Mouse (Mus musculus) kidney, postnatal 25 days (tissue): ENCODE measurements around the gene Trim5.
"Not testable (repeated sequence)": the region's sequence is repeated elsewhere in the genome, so short reads cannot be mapped to it uniquely, and the experiment has no call there.

Source experiments
- DNase-seq, 2 experiments: peaks; one replicate each; pipeline ENCODE4 v3.0.0; 2021; ENCODE audit warnings: mixed read lengths in 2 of 2

The Trim5 gene

DNA sequence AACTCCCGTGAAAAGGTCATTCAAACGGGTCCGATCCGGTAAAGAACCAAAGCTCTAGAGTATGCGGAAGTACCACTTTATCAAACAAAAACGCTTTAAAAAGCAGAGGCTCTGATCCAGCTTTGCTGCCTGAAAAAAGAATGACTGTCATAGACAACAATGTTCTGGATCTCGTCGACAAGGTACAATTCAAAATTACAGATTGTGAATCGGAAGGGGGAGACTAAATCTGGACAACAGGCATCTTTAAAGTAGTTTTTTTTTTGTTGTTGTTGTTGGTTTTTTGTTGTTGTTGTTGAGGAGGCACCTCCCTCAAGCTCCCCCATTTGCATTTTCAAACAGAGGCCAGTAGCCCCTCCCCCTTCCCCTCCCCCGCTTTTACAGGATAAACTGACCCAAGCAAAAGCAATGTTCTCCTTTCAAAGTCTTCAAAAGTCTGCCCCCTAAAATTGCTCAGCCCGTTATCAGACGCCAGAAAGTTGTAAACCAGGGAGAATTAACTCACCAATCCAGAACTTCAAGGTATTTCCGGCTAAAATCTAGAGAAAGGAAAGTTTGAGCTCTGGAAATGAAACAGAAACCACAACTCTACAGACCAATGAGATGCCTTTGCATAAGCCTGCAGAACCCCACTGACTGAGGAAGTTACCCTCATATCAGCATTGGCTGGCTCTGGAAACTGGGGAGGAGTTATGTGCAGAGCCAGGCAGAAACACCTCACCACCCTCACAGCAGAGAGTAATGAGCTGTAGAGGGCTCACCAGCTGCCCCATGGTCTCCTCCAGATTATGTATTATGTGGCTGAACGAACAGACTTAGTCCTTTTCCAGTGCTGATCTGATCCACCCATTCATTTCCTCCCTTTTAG is at the start of gene Trim5:
Gene Trim5, minus strand, starts transcription at position 519 of the 868 bp plus-strand sequence.
- peak in 1 of 2 experiments; percentile 6 for DNase-seq

DNA sequence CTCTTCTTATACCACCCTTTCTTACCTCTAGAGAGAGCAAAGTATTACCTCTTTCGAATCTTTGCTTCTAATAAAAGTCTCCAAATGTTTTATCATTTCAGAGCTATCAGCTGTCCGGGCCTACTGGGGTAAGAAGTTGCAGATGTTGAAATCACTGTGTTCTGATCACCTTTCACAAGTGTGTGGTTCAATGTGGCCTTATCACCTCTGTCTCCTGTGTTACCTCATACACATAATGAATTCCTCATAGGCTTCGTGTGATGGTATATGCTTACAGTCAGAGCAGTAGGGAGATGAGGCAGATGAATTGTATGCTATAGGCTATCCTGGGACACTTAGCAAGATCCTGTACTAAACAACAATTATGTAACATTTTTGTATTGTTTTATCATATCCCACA is 47.7 kb upstream of the Trim5 start:
- DNase-seq: not testable (repeated sequence)

DNA sequence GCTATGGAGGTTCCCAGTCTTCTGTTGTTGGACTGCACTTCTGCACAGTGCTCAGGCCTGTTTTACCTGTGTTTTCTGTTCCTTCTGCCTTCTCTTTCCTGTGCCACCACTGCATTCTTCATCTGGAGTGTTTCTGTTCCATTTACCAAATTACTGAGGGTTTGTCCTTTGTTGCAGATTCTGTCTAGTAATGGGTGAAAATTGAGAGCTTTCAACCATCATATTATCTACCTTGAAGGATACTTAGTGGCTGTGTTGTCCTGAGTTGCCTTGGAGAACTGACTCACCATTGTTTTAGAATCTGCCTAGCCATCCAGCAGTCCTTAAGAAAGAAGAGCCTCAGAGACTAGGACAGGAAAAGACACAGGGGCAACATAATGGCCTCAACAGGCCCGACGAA is 41.3 kb upstream of the Trim5 start, which contains the start of gene Trim34b:
Gene Trim34b, plus strand, starts transcription at position 301 of the 400 bp plus-strand sequence.
- not testable (repeated sequence) for DNase-seq

DNA sequence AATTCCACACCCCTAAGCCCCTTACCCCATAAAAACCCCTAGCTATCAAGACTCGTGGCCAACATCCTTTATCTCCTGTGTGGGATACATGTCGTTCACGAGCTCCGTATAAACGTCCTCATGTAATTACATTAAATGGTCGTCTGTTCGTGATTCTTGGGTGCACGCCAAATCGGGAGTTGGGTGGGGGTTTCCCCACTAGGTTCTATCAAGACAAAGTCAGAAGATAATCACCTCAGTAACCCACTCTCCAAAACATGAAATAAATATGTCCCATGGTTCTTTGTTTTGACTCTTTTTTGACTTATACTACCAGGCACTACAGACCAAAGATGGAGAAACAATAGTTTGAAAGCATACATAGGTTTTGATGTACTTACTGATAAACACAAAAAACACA is 34.1 kb upstream of the Trim5 start:
- DNase-seq: no peak

DNA sequence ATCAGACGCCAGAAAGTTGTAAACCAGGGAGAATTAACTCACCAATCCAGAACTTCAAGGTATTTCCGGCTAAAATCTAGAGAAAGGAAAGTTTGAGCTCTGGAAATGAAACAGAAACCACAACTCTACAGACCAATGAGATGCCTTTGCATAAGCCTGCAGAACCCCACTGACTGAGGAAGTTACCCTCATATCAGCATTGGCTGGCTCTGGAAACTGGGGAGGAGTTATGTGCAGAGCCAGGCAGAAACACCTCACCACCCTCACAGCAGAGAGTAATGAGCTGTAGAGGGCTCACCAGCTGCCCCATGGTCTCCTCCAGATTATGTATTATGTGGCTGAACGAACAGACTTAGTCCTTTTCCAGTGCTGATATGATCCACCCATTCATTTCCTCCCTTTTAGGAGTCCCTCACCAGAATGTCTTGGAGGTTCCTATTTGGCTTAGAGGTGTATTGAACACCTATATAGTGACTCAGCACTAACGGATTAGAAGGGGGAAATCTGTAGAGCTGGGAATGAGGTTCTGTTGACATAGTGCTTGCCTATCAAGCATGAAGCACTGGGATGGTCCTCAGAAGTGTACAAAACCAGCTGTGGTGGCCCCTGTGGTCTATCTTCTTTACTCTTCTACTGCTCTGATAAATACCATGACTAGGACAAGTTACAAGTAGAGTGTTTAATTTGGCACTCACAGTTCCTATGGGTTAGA is 27.6 kb upstream of the Trim5 start, which contains the start of gene Trim12a:
Gene Trim12a, minus strand, starts transcription at position 98 of the 712 bp plus-strand sequence.
- not testable (repeated sequence) for DNase-seq

DNA sequence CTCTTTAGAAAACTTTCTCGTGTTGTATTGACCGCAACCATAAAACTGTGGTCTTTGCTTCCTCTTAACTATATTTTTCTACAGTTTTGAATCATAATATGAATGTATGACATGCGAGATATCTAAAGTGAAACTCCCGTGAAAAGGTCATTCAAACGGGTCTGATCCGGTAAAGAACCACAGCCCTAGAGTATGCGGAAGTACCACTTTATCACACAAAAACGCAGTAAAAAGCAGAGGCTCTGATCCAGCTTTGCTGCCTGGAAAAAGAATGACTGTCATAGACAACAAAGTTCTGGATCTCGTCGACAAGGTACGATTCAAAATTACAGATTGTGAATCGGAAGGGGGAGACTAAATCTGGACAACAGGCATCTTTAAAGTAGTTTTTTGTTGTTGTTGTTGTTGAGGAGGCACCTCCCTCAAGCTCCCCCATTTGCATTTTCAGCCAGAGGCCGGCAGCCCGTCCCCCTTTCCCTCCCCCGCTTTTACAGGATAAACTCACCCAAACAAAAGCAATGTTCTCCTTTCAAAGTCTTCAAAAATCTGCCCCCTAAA is 27.0 kb upstream of the Trim5 start:
- peak in 1 of 2 experiments; percentile 10 for DNase-seq

DNA sequence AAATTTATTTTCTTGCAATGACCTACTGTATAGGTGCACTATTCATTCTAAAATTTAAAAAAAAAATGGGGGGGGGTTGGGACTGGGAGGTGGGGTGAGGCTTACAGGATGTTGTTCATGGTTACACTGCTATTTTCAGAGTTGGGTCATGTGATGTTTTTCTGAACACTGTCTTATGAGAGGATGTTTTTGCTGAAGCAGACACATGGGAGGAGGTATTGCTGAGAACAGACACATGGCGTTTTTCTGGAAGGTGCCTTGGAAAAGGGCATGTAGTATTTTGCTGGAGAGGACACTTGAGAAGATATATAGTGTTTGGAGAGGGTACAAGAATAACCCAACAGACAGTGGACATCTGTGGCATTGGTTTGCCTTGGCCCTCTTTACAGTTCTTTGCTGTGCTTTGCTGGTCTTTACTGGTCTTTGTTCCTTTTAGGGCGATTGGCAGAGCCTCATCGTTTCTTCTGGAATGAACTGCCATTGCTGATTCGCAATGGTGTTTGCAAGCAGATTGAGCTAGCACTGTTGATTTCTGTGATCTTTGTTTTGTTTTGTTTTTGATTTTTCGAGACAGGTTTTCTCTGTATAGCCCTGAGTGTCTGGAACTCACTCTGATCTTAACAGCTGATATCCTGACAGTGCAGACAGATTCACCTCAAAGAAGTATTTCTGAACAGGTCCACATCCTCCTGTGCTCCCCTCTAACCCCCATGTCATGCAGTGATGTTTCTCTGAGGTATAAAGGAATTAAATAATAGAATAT is 3.9 kb upstream of the Trim5 start:
- no peak for DNase-seq

DNA sequence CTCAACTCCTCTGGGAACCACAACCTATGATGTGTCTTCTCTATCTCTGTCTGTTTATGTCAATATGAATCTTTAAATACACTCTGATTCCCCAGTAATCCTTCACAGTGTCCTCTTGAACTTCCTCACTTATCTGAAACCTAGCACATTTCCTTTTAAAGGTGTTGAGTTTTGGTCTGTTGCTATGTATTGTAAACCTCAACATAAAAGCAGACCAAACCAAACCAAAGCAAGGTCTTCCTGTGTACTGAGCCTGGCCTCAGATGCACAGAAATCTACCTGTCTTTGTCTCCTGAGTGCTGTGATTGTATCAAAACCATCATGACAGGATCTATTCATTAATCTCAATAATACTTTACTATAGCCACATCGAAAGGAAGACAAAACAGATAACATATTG is 2.7 kb upstream of the Trim5 start:
- no peak for DNase-seq

DNA sequence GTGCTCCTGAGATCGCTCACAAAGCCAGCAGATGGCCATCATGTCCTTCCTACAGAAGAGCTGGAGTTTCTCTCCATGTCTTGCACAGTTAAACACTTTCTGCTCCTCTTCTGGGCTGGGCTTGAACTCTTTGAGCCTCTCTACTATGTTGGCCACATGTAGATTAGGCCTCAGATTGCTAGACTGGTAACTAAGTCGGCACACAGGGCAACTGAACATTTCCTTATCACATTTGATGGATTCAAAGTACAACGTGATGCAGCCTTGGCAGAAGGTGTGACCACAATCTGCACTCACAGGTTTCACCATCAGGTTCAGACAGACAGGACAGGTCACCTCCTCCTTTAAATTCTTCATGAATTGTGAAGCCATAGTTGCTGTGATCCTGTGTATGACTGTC is 8.5 kb downstream of the Trim5 start:
- DNase-seq: not testable (repeated sequence)

DNA sequence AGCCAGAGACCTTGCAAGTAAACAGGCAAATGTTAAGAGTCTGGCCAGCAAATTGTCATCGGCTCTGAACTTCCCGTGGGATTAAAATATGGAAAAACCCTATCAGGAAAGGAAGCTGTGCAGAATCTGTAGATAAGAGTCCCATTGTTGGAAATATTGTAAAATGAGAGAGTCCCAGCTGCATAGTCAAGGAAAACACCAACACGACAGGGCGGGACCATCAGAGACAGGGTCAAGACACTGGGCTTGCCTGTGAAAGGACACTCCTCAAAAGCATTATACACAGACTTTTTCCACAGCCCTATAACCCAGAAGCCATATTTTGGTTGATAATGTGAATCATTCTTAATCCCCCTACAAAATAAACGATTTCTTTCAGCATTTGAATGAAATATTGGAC is 22.6 kb downstream of the Trim5 start:
- DNase-seq: not testable (repeated sequence)

DNA sequence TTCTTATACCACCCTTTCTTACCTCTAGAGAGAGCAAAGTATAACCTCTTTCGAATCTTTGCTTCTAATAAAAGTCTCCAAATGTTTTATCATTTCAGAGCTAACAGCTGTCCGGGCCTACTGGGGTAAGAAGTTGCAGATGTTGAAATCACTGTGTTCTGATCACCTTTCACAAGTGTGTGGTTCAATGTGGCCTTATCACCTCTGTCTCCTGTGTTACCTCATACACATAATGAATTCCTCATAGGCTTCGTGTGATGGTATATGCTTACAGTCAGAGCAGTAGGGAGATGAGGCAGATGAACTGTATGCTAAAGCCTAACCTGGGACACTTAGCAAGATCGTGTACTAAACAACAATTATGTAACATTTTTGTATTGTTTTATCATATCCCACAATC is 27.5 kb downstream of the Trim5 start:
- not testable (repeated sequence) for DNase-seq

DNA sequence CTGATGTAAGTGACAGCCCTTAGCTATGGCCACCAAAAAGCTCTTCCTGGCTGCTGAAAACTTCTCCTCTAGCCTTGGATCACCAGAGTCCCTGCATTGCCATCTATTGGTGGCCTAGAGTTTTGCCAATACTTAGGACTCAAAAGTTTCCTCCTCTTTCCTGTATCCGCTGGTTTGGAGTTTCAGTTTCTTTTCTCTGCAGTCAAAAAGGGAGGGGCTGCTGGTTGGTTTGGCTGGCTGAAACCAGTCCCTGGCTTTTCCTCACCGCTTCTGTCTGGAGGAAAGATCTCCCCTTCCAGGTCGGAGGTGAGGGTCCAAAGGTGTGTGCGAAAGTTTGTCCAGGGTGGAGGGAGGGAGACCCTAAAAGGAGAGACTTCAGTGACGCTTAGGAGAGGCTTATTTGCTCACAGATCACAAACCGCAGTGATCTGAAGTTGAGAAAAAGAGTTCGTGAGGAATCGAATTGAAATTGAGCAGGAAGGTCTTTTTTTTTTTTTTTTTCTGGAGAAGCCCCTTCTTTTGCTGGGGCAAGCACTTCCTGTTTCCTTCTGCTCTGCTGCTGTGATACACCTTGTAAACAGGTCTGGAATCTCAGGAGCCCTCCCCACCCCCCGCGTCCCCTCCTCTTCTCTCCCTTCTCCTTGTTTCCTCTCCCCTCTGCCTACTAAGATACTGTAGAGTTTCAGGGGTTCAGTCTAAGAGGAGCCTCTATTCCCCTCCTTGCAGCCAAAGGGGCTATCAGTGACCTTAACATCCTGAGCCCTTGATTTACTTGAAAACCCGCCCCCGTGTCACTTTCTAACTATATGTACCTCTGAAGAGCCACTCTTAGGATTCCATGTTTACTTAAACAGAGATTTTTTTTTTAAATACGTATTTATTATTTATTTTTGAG is 43.4 kb downstream of the Trim5 start, which contains the start of gene Trim34a:
Gene Trim34a, plus strand, starts transcription at position 171 of the 895 bp plus-strand sequence.
- DNase-seq: peak; percentile 71 to 81

DNA sequence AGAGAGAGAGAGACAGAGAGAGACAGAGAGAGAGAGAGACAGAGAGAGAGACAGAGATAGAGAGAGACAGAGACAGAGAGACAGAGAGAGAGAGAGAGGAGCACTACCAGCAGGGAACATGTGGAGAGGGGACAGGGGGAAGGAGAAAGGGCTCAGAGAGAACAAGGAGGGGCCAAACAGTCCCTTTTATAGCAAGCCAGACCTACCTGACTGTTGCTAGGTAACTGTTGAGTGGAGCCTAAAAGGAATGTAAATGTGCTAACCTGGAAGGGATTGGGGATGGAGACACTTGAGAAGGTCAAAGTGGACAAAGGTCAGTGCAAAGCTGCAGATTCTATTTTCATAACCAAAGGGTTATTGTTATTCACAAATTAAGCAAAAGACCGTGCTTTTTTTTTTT is 44.3 kb downstream of the Trim5 start:
- DNase-seq: no peak

DNA sequence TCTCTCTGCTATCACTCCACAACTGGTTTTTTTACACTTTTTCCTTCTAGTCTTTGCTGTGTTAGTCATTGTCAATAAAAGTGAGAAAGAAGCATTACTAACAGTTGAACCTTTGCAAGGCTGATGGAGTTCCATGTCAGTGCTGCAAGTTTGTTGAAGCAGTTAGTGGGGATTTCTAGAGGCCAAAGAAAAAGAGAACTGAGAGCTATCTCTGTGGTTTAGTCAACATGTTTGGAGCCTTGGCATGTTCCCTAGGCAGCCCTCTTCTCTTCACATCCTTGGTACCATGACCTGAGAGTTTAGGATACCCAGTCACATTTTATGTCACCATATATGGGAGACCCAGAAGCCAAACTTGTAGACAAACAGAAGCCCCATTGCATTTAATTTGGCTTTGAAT is 47.0 kb downstream of the Trim5 start:
- no peak for DNase-seq

DNA sequence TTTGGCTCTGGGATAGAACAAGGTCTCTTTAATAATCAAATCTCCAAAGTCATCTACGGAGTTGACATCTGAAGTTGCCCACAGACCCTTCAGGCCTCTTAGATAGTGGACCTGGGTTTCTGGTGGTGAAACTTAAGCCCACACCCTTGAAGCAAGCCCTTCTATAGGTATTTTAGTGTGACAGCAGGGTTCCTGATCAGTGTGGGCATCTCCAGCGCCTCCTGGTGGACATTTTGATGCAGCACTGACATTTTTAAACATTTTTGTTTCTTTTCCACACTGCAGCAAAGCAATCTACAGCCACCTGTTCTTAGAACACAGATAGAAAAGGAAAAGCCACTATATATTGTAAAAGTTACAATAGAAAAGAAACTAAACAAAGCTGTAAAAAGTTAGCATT is 56.7 kb downstream of the Trim5 start:
- peak in 1 of 2 experiments; percentile 61 for DNase-seq

DNA sequence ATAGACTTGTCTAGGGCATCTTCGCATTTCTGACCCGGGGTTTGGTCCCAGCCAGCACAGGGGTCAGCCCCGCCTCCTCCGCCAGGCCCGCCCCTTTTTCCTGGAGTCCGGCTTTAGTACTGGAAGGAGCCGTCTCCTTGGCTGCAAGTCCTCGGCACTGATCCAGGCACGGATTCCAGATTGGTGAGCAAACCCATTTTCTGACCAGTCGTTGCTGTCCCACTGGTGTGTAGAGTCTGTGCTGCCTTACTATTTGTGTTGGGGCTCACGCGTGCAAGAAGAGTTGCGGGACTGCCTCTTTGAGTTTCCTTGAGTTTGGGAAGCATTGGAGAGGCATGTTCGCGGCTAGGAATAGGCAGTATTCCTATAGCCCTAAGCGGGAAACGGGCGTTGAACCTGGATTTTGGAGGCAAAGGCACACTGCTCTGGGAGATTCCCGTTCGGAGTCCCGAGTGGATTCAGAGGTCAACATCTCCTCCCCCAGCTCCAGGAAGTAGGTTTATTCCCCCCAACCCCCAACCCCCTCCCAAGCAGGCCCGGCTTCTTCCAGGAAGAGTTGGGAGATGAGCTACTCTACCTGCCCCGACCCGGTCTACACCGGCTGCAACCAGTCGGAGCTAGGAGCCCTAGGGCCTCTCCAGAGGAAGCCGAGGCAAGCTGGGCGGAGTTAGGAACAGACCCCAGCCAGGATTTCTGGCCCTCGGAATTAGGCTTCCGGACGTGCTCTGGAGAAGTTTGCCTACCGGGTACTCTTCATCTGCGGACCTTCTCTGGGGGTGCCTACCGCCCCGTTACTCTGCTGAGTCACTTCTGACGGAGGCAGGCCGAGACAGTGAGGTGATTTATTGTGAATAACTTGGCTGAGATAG is 69.0 kb downstream of the Trim5 start, which contains the start of gene Trim6:
Gene Trim6, plus strand, starts transcription at position 93 of the 869 bp plus-strand sequence.
- peak; percentile 91 to 94 for DNase-seq

DNA sequence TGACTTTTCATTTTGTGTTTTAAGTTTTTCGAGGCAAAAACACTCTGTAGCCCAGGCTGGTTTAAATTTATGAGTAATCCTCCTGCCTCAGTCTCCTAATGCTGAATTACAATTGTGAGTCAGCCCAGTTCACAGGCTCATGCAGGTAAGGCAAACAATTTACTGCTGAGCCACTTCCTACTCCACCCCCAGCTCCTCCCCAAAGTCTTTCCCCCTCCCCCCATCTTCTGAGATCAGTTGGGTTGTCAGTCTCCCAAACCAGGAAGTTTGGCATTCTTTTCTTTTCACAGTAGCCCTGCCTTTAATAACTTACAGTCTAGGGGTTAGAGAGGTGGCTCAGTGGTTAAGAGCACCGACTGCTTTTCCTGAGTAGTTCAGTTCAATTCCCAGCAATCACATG is 70.0 kb downstream of the Trim5 start:
- no peak for DNase-seq

DNA sequence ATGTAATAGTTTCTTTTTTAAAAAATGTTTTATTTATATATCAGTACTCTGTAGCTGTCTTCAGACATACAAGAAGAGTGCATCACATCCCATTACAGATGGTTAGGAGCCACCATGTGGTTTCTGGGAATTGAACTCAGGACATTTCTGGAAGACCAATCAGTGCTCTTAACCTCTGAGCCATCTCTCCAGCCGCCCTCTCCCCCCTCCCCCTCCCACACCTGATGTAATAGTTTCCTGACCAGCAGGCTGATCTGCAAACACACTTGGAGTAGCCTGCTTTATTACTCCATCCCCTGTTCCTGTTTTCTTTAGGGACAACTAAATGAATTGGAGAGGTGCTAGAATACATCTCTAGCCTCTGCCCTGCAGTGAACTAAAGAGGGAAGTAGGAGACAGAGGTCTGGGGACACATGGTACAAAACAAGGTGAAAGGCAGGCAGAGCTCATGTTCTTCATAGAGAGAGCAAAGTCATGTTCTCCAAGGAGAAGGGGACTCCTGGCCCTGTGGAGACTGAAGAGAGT is 71.8 kb downstream of the Trim5 start:
- no peak for DNase-seq
